Mouse (Mus musculus): ENCODE measurements around the gene En1. TPM values are rescaled to one million over a fixed set of nuclear protein-coding genes. Genes with fewer than 3 reads are reported as not detected.

The En1 gene
- polyA plus RNA-seq, 1 experiment = not detected

GRCm38 (mm10) chr1:120596319-120596718 lies 5.9 kb upstream of the En1 start:
- TF ChIP-seq GATA1 (IDR thresholded peaks at IDR 0.05; ENCODE audit: low read length) = no peak

- TF ChIP-seq GATA1 (IDR thresholded peaks at IDR 0.05; ENCODE audit: low read length) = no peak
These were observed 5.4 kb upstream of the En1 start for GRCm38 (mm10) chr1:120596784-120597183.

GRCm38 (mm10) chr1:120597271-120597670 lies 4.9 kb upstream of the En1 start:
- no peak for TF ChIP-seq GATA1 (IDR thresholded peaks at IDR 0.05; ENCODE audit: low read length)

- no peak for TF ChIP-seq GATA1 (IDR thresholded peaks at IDR 0.05; ENCODE audit: low read length)
These were observed 3.9 kb upstream of the En1 start for GRCm38 (mm10) chr1:120598196-120598940.

- no peak for TF ChIP-seq GATA1 (IDR thresholded peaks at IDR 0.05; ENCODE audit: low read length)
These were observed 2.7 kb upstream of the En1 start for GRCm38 (mm10) chr1:120599321-120600148.

GRCm38 (mm10) chr1:120600149-120600445 lies 2.1 kb upstream of the En1 start:
- TF ChIP-seq GATA1 (IDR thresholded peaks at IDR 0.05; ENCODE audit: low read length) = no peak

GRCm38 (mm10) chr1:120600516-120601252 lies 1.5 kb upstream of the En1 start:
- no peak for TF ChIP-seq GATA1 (IDR thresholded peaks at IDR 0.05; ENCODE audit: low read length)

GRCm38 (mm10) chr1:120601253-120601836 lies 873 bp upstream of the En1 start:
- no peak for TF ChIP-seq GATA1 (IDR thresholded peaks at IDR 0.05; ENCODE audit: low read length)

GRCm38 (mm10) chr1:120602876-120603655 lies 848 bp downstream of the En1 start:
- no peak for TF ChIP-seq GATA1 (IDR thresholded peaks at IDR 0.05; ENCODE audit: low read length)

GRCm38 (mm10) chr1:120603656-120604051 lies 1.4 kb downstream of the En1 start:
- no peak for TF ChIP-seq GATA1 (IDR thresholded peaks at IDR 0.05; ENCODE audit: low read length)

- no peak for TF ChIP-seq GATA1 (IDR thresholded peaks at IDR 0.05; ENCODE audit: low read length)
These were observed 2.4 kb downstream of the En1 start for GRCm38 (mm10) chr1:120604431-120605142.

- no peak for TF ChIP-seq GATA1 (IDR thresholded peaks at IDR 0.05; ENCODE audit: low read length)
These were observed 2.9 kb downstream of the En1 start for GRCm38 (mm10) chr1:120605143-120605435.

- no peak for TF ChIP-seq GATA1 (IDR thresholded peaks at IDR 0.05; ENCODE audit: low read length)
These were observed 3.5 kb downstream of the En1 start for GRCm38 (mm10) chr1:120605521-120606310.
